Mouse (Mus musculus) liver, postnatal 0 days (tissue): ENCODE measurements around the gene Snf8. TPM values are rescaled to one million over a fixed set of nuclear protein-coding genes. Genes with fewer than 3 reads are reported as not detected.
A peak's percentile ranks its signal among the peaks of the same experiment; 100 is the strongest.

Experiments used
- ATAC-seq: fragments of 200-750 bp; cut with Nextera tagmentation; 2 replicates; pipeline ENCODE4 v1.8.0; 2017; ENCODE audit warnings: mild to moderate bottlenecking, moderate library complexity
- DNase-seq: peaks from one replicate; pipeline ENCODE4 v3.0.0-alpha.2; 2016
- H3K27ac ChIP-seq: fragments of 300-500 bp; sonication (generic); 2 replicates; pipeline ENCODE4 v1.5.1; 2014; ENCODE audit warnings: antibody characterized with exemption, moderate library complexity, mild to moderate bottlenecking, low read depth
- H3K27me3 ChIP-seq: fragments of 300-500 bp; sonication (generic); 2 replicates; pipeline ENCODE4 v1.6.1; 2014; ENCODE audit warnings: low read length, control low read depth, mixed read lengths; ENCODE audit not compliant: insufficient read depth
- H3K36me3 ChIP-seq: fragments of 300-500 bp; sonication (generic); replicated peaks from 2 replicates; pipeline ENCODE4 v1.6.1; 2014; ENCODE audit warnings: mild to moderate bottlenecking, control low read depth, low read length, moderate library complexity, mixed read lengths; ENCODE audit not compliant: insufficient read depth
- H3K4me1 ChIP-seq: fragments of 300-500 bp; sonication (generic); 2 replicates; pipeline ENCODE4 v1.6.1; 2014; ENCODE audit warnings: antibody characterized with exemption, mild to moderate bottlenecking, control low read depth; ENCODE audit not compliant: insufficient read depth
- H3K4me2 ChIP-seq: fragments of 300-500 bp; sonication (generic); 2 replicates; pipeline ENCODE4 v1.6.1; 2014; ENCODE audit warnings: low read depth, mild to moderate bottlenecking, low read length, moderate library complexity, mixed read lengths
- H3K4me3 ChIP-seq: fragments of 300-500 bp; sonication (generic); 2 replicates; pipeline ENCODE4 v1.5.1; 2014; ENCODE audit warnings: low read depth, low read length
- H3K9ac ChIP-seq: fragments of 300-500 bp; sonication (generic); replicated peaks from 2 replicates; pipeline ENCODE4 v1.6.1; 2014; ENCODE audit warnings: mild to moderate bottlenecking, moderate library complexity
- H3K9me3 ChIP-seq: fragments of 300-500 bp; sonication (generic); 2 replicates; pipeline ENCODE4 v1.6.1; 2016; ENCODE audit warnings: mild to moderate bottlenecking, control low read depth, low read length, mixed read lengths
- CTCF ChIP-seq: sonication (generic); IDR thresholded peaks from 2 replicates; pipeline ENCODE4 v1.5.1; 2016; ENCODE audit warnings: antibody characterized with exemption, low read depth
- EP300 ChIP-seq: IDR thresholded peaks from 2 replicates; pipeline ENCODE4 v1.6.1; 2016; ENCODE audit warnings: antibody characterized with exemption, low read depth, mild to moderate bottlenecking
- whole genome bisulfite sequencing: fragments of 180-500 bp; shearing (Covaris S2); extraction: QIAGEN DNeasy Blood & Tissue Kit; methylation state at CpG from one replicate; pipeline ENCODE4 v1.1.7; 2014; ENCODE audit not compliant: insufficient replicate concordance; 5-methylcytosine and 5-hydroxymethylcytosine counted together
- polyA plus RNA-seq: library from polyadenylated mRNA; unstranded; fragments of >200 nt; fragmentation: Nextera tagmentation; extraction: Ambion mirVana; gene quantifications from 2 replicates; pipeline ENCODE4 v1.2.1, GENCODE M21; 2015

Gene Snf8
- polyA plus RNA-seq, 1 experiment from 2014 or later: 46.9 TPM

DNA sequence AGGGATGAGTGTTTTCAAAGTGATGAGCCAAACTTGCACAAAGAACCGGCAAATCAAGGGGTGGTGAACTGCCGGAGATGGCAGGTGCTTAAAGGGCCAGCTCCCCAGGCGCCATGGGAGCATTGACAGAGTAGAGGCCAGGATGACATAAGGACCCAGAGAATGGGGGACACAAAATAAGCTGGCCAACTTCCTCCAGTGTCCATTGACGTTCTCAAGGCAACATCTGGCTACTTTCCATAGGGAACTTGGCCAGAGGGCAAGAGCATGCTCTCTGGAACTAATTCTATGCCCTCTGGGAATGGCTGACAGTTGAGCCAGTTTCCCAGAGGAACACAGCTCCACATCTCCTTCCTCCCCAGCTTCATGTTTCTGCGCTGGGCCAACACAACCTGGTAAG lies 33.5 kb downstream of the Snf8 start:
- Histone ChIP-seq H3K9me3 (no peaks in the 10 kb centered on the region), H3K36me3 (peaks cover 9% of the 10 kb centered on the region), H3K27ac (no peak overlapping the region), H3K4me3 (no peak overlapping the region), H3K27me3 (no peaks in the 10 kb centered on the region), H3K4me2 (no peak overlapping the region), H3K4me1 (peaks cover 16% of the 10 kb centered on the region), H3K9ac (no peak overlapping the region)
- 70% methylated on average over 5 of the region's 5 CpGs for WGBS
- ATAC-seq: no peak
- TF ChIP-seq CTCF (no peak), EP300 (no peak)
- no peak for DNase-seq

DNA sequence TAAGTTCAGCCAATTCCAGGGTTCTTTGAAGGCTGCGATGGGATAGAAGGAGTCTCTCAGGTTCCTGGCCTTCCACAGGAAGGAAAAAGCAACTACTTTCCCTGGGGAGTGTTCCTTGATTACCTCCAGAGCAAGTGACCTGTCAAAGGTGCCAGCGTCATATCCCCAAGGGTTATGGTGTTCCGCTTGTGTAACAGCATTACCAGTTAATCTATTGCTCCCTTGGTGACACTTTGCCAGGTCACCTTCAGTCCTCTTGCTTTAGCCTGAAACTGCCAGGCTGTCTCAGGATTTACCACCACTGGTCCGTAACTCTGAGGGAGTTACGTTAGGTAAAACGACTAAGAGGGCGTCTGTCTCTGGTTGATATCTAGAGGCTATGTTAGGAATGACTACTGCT lies 35.7 kb downstream of the Snf8 start:
- WGBS: 89% methylated on average over 7 of the region's 7 CpGs
- no peaks in the 10 kb centered on the region for H3K27me3 ChIP-seq
- H3K4me3 ChIP-seq: no peak overlapping the region
- no peak overlapping the region for H3K9ac ChIP-seq
- H3K4me2 ChIP-seq: no peak overlapping the region
- H3K9me3 ChIP-seq: no peaks in the 10 kb centered on the region
- peaks cover 9% of the 10 kb centered on the region for H3K36me3 ChIP-seq
- ATAC-seq (no peak), DNase-seq (no peak)
- TF ChIP-seq EP300 (no peak), CTCF (no peak)
- no peak overlapping the region for H3K27ac ChIP-seq
- H3K4me1 ChIP-seq: peaks cover 17% of the 10 kb centered on the region

GRCm38 (mm10) chr11:96071013-96071412 lies 36.3 kb downstream of the Snf8 start:
- H3K4me1 ChIP-seq: peaks cover 12% of the 10 kb centered on the region
- 88% methylated on average over 1 of the region's 1 CpGs for WGBS
- H3K36me3 ChIP-seq: peaks cover 9% of the 10 kb centered on the region
- no peak overlapping the region for H3K27ac ChIP-seq
- no peaks in the 10 kb centered on the region for H3K9me3 ChIP-seq
- H3K27me3 ChIP-seq: no peaks in the 10 kb centered on the region
- DNase-seq (no peak), ATAC-seq (no peak)
- TF ChIP-seq EP300 (no peak), CTCF (no peak)
- no peak overlapping the region for H3K9ac ChIP-seq
- H3K4me2 ChIP-seq: no peak overlapping the region
- no peak overlapping the region for H3K4me3 ChIP-seq

GRCm38 (mm10) chr11:96073295-96073993 lies 38.8 kb downstream of the Snf8 start:
- TF ChIP-seq CTCF (no peak), EP300 (no peak)
- H3K9me3 ChIP-seq: no peaks in the 10 kb centered on the region
- peak overlapping the region; percentile 96 for H3K4me2 ChIP-seq
- DNase-seq (no peak), ATAC-seq (no peak)
- H3K36me3 ChIP-seq: peaks cover 9% of the 10 kb centered on the region
- peak overlapping the region; percentile 89; the same call in 1 of the 2 replicates for H3K9ac ChIP-seq
- peak overlapping the region; percentile 93; the same call in 1 of the 2 replicates for H3K27ac ChIP-seq
- H3K4me1 ChIP-seq: peaks cover 16% of the 10 kb centered on the region
- no peaks in the 10 kb centered on the region for H3K27me3 ChIP-seq
- 69% methylated on average over 6 of the region's 9 CpGs for WGBS
- H3K4me3 ChIP-seq: peak overlapping the region; percentile 87; the same call in 1 of the 2 replicates

- DNase-seq (peak; percentile 16), ATAC-seq (no peak)
- TF ChIP-seq CTCF (no peak), EP300 (no peak)
- no peaks in the 10 kb centered on the region for H3K27me3 ChIP-seq
- 10% methylated on average over 17 of the region's 17 CpGs for WGBS
- peaks cover 16% of the 10 kb centered on the region for H3K4me1 ChIP-seq
- peak overlapping the region; percentile 89 for H3K9ac ChIP-seq
- H3K9me3 ChIP-seq: no peaks in the 10 kb centered on the region
- H3K4me2 ChIP-seq: peak overlapping the region; percentile 96
- H3K36me3 ChIP-seq: peaks cover 9% of the 10 kb centered on the region
- peak overlapping the region; percentile 87 for H3K4me3 ChIP-seq
- H3K27ac ChIP-seq: peak overlapping the region; percentile 93
These were observed 39.9 kb downstream of the Snf8 start for GRCm38 (mm10) chr11:96074351-96075176.

DNA sequence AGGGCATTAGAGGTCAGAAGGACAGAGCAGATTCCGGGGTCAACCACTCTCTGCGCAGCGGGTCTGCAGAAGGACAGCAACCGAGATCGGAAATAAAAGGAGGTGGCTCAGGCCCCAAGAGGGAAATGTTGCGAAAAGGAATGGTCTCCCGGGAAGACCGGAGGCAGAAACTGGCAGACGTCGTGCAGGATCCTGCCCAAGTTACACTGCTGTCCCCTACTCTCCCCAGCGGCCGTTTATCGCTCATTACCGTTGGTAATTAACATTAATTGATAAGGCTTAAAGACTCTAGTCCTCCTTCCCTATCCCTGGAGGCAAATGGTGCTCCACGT lies 40.5 kb downstream of the Snf8 start:
- no peak for DNase-seq
- Histone ChIP-seq H3K36me3 (peaks cover 6% of the 10 kb centered on the region), H3K4me1 (peaks cover 16% of the 10 kb centered on the region), H3K27ac (peak overlapping the region; percentile 93), H3K4me3 (peak overlapping the region; percentile 87), H3K27me3 (no peaks in the 10 kb centered on the region), H3K4me2 (peak overlapping the region; percentile 96), H3K9ac (peak overlapping the region; percentile 89), H3K9me3 (no peaks in the 10 kb centered on the region)
- WGBS: 0% methylated on average over 15 of the region's 15 CpGs
- TF ChIP-seq EP300: no peak
- no peak for TF ChIP-seq CTCF
- ATAC-seq: peak; percentile 0; the same call in 1 of the 2 replicates
